Mouse (Mus musculus): ENCODE results near the gene Parp11.

GRCm38 (mm10) chr6:127417525-127418184 is 29.0 kb upstream of the Parp11 start:
- TF ChIP-seq POLR2A (IDR thresholded peaks at IDR 0.05; ENCODE audit: insufficient read depth, low read depth, low read length), result no peak
- TF ChIP-seq CTCF (IDR thresholded peaks at IDR 0.05), result no peak
